Mouse (Mus musculus): ENCODE results near the gene Prss46.

DNA sequence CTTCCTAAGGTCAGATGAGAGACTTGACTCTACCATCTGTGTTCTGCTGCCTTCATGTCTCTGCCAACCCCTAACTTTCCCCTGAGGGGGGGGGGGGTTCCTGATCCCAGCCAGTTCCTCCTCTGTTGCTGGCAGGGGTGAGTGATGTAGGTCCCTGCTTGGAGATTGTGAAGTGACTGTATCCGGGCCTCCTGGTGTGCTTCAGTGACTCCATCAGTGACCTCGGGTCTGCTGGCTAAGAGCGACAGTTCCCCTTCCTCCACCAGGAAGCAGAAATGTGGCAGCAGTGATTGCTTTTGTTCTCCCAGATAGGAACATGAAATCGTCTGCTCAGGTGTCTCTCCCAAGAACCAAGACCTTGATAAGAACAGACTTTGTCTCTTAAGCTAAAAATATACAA, 12.6 kb downstream of the Prss46 start:
- TF ChIP-seq POLR2A (IDR thresholded peaks at IDR 0.05; ENCODE audit: low read depth, low read length) (no peak), CTCF (conservative IDR thresholded peaks at IDR 0.05; ENCODE audit: insufficient read depth, insufficient read length, low read depth, low read length) (no peak)

Measured in kidney, adult 2 months (tissue).